Mouse (Mus musculus) ES-Bruce4 (cell line): ENCODE data around the gene Aym1.

Source experiments
- CTCF ChIP-seq: IDR thresholded peaks from one replicate; pipeline ENCODE4 v1.8.1; 2011; ENCODE audit warnings: low read depth, low read length
- POLR2A ChIP-seq: IDR thresholded peaks from one replicate; pipeline ENCODE4 v1.8.1; 2011; ENCODE audit warnings: low read length; ENCODE audit not compliant: insufficient read depth

GRCm38 (mm10) chr5:113351768-113352167 lies 5.3 kb upstream of the Aym1 start:
- TF ChIP-seq POLR2A (no peak), CTCF (no peak)
